Mouse (Mus musculus): ENCODE measurements around the gene Itpk1. TPM values are rescaled to one million over a fixed set of nuclear protein-coding genes. Genes with fewer than 3 reads are reported as not detected.

The Itpk1 gene
- polyA plus RNA-seq, 1 experiment from 2014 or later, result 16.5 TPM

DNA sequence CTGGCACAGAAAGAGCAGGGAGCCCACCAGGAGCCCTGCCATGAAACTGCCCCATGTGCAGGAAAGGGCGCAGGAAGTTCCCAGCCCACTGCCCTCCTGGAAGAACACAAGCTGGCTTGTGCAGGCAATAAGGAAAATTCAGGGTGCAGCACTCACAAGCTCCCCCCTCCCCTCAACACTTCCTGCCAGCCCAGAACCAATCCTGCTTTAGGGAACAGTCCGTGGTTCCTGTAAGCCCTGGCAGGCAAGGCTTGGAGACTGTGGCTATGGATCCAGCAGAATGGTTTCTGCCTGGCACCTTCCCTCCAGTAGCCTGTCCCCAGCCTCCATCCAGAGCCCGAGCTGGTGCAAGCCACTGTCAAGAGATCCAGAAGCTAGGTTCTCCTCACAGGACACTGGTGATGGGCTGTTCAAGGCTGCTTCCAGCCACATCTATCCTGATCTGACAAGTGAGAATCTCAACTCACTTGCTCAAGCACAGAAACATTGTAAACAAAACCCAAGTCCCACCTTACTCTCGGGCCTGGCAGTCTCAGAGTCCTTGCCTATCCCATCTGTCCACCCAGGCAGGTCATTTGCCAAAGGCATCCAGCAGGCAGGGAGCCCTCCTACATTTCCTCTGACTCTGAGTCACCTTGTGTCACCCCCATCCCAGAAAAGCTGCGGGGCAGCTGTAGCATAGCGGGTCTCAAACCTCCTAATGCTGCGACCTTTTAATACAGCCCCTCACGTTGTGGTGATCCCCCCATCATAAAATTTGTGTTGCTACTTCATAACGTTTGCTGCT, 102.3 kb downstream of the Itpk1 start:
- H3K4me1 ChIP-seq, result peaks cover 32% of the 10 kb centered on the region
- no peak for DNase-seq (ENCODE audit: extremely low spot score, low spot score)
- 73% methylated on average over 9 of the region's 9 CpGs for WGBS
- H3K27ac ChIP-seq, result peak overlapping the region; percentile 73
- H3K4me3 ChIP-seq, result no peak overlapping the region
- H3K36me3 ChIP-seq (replicated peaks), result peaks cover 16% of the 10 kb centered on the region
- no peaks in the 10 kb centered on the region for H3K27me3 ChIP-seq (ENCODE audit: poor library complexity, severe bottlenecking)
- peaks cover 10% of the 10 kb centered on the region; the same call in 1 of the 2 replicates for H3K9me3 ChIP-seq

DNA sequence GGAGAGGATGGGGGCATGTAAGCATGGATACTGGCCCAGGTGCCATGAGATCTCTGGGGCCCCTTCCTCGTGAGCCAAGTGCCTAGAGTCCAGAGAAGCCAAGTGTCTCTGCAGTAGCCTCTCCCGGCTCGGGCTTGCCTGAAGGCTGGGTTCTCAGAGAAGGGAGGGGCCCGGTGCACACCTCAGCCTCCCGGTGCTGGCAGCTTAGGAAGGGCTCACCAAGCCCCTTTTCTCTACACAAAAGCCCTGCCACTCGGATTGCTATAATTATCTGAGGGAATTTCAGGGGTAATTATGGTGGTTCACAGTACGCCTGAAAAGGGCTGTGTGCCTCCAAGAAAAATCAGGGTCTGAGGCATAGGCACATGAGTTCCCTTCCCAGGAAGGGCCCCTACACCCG, 102.9 kb downstream of the Itpk1 start:
- no peak overlapping the region for H3K4me3 ChIP-seq
- DNase-seq (ENCODE audit: extremely low spot score, low spot score), result no peak
- 18% methylated on average over 8 of the region's 8 CpGs for WGBS
- H3K4me1 ChIP-seq, result peaks cover 32% of the 10 kb centered on the region
- H3K27ac ChIP-seq, result peak overlapping the region; percentile 73
- no peaks in the 10 kb centered on the region for H3K27me3 ChIP-seq (ENCODE audit: poor library complexity, severe bottlenecking)
- peaks cover 16% of the 10 kb centered on the region for H3K36me3 ChIP-seq (replicated peaks)
- peaks cover 10% of the 10 kb centered on the region; the same call in 1 of the 2 replicates for H3K9me3 ChIP-seq

DNA sequence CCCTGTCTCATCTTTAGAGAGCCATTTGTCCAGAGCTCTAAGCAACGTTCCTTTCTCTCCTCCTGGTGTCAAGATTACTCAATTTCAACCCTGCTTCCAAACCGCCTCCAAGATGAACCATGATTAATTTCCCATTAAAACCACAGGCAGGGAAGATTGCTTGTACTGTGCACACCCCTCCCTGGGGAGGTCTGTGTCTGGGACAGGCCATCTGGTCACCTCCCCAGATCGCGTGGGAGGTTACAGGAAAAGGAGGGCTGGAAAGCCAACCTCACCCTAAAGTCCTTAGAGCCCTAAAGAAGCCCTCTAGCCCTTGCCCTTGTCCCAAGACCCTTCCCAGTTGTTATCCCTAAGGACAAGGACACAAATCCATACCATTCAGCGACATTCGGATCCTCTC, 104.4 kb downstream of the Itpk1 start:
- DNase-seq (ENCODE audit: extremely low spot score, low spot score), result no peak
- Histone ChIP-seq H3K9me3 (peaks cover 10% of the 10 kb centered on the region; the same call in 1 of the 2 replicates), H3K4me1 (peaks cover 32% of the 10 kb centered on the region), H3K4me3 (no peak overlapping the region), H3K27me3 (ENCODE audit: poor library complexity, severe bottlenecking) (no peaks in the 10 kb centered on the region), H3K36me3 (replicated peaks) (peaks cover 16% of the 10 kb centered on the region), H3K27ac (no peak overlapping the region)
- WGBS, result 84% methylated on average over 6 of the region's 6 CpGs

DNA sequence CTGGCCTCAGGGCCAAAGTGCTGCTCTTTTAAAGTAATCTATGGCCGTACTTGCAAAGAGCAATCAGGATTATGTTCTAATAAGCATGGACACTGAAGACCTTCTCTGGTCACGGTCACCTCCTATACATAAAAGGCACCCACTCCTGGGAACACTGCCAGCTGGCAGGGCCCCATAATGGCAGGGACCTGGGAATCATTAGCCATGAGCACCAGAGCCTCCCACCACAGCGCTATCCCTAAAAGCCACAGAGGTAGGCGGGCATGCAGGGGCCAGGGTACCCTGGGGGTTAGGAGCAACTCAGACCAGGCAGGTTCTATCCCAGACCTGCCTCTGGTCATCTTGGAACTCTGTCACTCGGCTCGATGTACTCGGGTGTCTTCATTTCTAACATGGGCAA, 104.9 kb downstream of the Itpk1 start:
- Histone ChIP-seq H3K4me1 (peaks cover 32% of the 10 kb centered on the region), H3K27ac (no peak overlapping the region), H3K36me3 (replicated peaks) (peaks cover 16% of the 10 kb centered on the region), H3K4me3 (no peak overlapping the region), H3K9me3 (peaks cover 10% of the 10 kb centered on the region; the same call in 1 of the 2 replicates), H3K27me3 (ENCODE audit: poor library complexity, severe bottlenecking) (no peaks in the 10 kb centered on the region)
- no peak for DNase-seq (ENCODE audit: extremely low spot score, low spot score)
- WGBS, result 89% methylated on average over 7 of the region's 7 CpGs

DNA sequence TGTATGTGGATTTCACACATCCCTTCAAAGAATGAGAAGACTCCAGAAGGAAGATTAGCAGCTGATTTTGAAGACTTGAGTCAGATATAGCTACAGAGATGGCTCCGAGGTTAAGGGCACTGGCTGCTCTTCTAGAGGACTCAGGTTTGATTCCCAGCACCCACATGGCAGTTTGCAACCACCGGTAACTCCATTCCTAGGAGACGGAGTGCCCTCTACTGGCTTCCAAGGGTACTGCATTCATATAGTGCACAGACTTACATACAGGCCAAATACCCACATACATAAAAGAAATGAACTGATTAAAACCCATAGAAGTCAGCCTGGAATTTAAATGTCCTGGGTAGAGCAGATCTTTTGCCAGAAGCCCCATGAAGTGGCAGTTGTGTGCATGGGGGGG, 106.2 kb downstream of the Itpk1 start:
- Histone ChIP-seq H3K27ac (no peak overlapping the region), H3K36me3 (replicated peaks) (peaks cover 9% of the 10 kb centered on the region), H3K9me3 (peaks cover 10% of the 10 kb centered on the region; the same call in 1 of the 2 replicates), H3K4me1 (peaks cover 32% of the 10 kb centered on the region), H3K4me3 (no peak overlapping the region), H3K27me3 (ENCODE audit: poor library complexity, severe bottlenecking) (no peaks in the 10 kb centered on the region)
- 96% methylated on average over 3 of the region's 3 CpGs for WGBS
- DNase-seq (ENCODE audit: extremely low spot score, low spot score), result no peak

DNA sequence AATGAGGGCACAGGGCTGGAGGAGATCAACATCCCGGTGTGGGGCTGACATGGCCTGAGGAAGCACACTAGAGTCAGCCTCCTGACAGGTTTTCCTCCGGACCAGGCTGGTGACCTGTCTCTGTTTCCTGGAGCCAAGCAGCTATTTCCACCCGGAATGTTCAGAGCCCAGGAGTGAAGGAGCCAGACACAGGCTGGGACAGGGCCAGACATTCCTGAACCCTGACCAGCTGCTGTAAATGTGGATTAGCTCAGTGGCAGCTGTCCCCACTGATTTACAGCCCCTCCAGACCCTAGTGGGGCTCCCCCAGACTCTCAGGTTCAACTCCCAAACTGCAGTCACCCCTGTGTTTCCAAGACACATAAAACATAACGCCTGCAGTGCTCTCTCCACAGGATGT, 107.3 kb downstream of the Itpk1 start:
- Histone ChIP-seq H3K4me3 (no peak overlapping the region), H3K4me1 (peaks cover 27% of the 10 kb centered on the region), H3K27me3 (ENCODE audit: poor library complexity, severe bottlenecking) (no peaks in the 10 kb centered on the region), H3K9me3 (peaks cover 10% of the 10 kb centered on the region; the same call in 1 of the 2 replicates), H3K27ac (no peak overlapping the region), H3K36me3 (replicated peaks) (peaks cover 9% of the 10 kb centered on the region)
- DNase-seq (ENCODE audit: extremely low spot score, low spot score), result no peak
- WGBS, result 79% methylated on average over 4 of the region's 4 CpGs

DNA sequence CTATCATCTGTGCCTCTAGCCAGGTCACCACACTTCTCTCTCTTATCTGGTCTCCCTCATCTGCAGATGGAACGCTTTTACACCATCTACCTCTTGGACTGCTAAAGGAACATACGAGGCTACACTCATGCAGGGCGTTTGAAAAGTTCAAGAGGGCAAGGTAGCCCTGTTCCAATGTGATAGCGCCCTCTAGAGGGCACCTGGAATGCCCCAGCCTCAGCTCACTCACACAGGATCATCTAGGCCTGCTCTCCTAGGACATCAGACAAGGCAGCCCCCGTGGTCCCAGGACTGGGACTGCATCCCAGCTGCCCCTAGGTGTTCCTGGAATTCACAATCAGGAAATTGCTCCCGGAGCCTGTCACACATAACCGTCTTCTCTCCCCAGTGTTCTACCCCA, 108.3 kb downstream of the Itpk1 start:
- DNase-seq (ENCODE audit: extremely low spot score, low spot score), result no peak
- WGBS, result 83% methylated on average over 7 of the region's 7 CpGs
- H3K4me3 ChIP-seq, result no peak overlapping the region
- peaks cover 10% of the 10 kb centered on the region; the same call in 1 of the 2 replicates for H3K9me3 ChIP-seq
- peaks cover 17% of the 10 kb centered on the region for H3K4me1 ChIP-seq
- H3K27ac ChIP-seq, result no peak overlapping the region
- no peaks in the 10 kb centered on the region for H3K27me3 ChIP-seq (ENCODE audit: poor library complexity, severe bottlenecking)
- peaks cover 9% of the 10 kb centered on the region for H3K36me3 ChIP-seq (replicated peaks)

DNA sequence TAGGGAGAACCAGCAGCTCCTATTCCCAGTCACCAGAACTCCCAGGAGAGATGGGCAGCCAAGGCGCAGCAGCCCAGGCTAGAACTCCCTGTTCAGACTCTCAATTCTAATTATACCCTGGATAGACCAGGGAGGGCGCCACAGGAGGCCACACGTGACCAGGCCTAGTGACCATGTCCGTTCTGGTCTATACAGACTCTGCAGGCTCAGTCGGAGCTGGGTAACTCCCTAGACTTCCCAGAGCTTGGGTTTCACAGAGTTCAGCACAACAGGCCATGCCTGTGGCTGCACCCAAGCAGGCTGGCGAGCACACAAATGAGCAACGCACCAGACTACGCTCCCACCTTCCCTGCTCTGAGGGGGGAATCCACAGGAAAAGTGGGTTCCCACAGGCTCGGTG, 110.1 kb downstream of the Itpk1 start:
- 75% methylated on average over 9 of the region's 9 CpGs for WGBS
- peak overlapping the region; percentile 20; the same call in 1 of the 2 replicates for H3K27ac ChIP-seq
- no peak for DNase-seq (ENCODE audit: extremely low spot score, low spot score)
- peaks cover 10% of the 10 kb centered on the region; the same call in 1 of the 2 replicates for H3K9me3 ChIP-seq
- peaks cover 9% of the 10 kb centered on the region for H3K36me3 ChIP-seq (replicated peaks)
- no peak overlapping the region for H3K4me3 ChIP-seq
- no peaks in the 10 kb centered on the region for H3K27me3 ChIP-seq (ENCODE audit: poor library complexity, severe bottlenecking)
- no peaks in the 10 kb centered on the region; the same call in 1 of the 2 replicates for H3K4me1 ChIP-seq

DNA sequence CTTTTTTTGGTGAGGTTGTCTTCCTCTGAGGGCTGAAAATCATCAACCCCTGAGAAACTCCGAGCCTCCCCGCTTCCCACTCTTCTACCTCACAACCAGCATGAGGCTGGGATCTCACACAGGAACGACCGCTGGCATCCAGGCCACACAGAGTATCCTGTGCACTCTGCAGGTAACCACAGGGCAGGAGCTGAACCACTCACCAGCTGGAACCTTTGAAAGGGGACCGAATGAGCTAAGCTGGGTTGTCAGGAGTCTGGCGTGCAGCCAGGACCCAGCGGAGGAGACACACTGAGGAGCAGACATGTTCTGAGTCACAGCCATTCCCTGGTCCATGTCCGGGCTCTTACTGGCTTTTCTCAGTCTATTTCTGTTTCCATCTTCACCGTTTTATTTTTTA, 111.0 kb downstream of the Itpk1 start:
- Histone ChIP-seq H3K27ac (no peak overlapping the region), H3K4me3 (no peak overlapping the region), H3K27me3 (ENCODE audit: poor library complexity, severe bottlenecking) (no peaks in the 10 kb centered on the region), H3K36me3 (replicated peaks) (peaks cover 7% of the 10 kb centered on the region), H3K9me3 (peaks cover 8% of the 10 kb centered on the region; the same call in 1 of the 2 replicates), H3K4me1 (no peaks in the 10 kb centered on the region; the same call in 1 of the 2 replicates)
- DNase-seq (ENCODE audit: extremely low spot score, low spot score), result no peak
- 77% methylated on average over 9 of the region's 9 CpGs for WGBS

DNA sequence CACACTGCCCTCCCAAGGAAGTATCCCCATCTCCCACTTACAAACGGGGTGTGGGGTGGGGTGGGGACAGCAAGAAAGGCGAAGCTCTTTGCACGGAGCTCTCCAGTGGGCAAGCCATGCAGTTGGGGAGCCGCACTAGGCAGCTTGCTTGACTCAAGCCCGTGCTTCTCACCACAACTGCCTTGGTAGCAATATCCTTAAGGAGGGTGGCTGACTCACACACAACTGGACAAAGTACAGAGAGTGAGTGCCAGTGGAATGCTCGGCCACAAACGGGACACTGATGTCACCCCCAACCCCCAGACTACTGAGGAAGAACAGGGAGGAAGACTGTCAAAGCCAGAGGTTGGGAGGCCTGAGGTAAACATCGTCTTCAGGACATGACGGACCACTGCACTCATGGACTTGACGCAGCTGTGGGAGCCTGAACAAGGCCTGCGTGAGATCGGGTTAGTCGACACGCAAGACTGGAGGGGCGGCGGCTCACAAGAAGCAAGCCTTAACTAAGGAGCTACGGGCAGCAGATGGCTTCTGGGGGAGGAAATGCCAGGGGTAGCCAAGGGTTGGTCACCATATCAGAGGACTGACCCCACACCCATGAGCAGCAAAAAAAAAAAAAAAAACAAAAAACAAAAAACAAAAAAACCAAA, 113.9 kb downstream of the Itpk1 start:
- no peak for DNase-seq (ENCODE audit: extremely low spot score, low spot score)
- no peaks in the 10 kb centered on the region for H3K9me3 ChIP-seq
- H3K4me1 ChIP-seq, result no peaks in the 10 kb centered on the region; the same call in 1 of the 2 replicates
- no peak overlapping the region for H3K4me3 ChIP-seq
- no peaks in the 10 kb centered on the region for H3K27me3 ChIP-seq (ENCODE audit: poor library complexity, severe bottlenecking)
- 90% methylated on average over 17 of the region's 17 CpGs for WGBS
- H3K27ac ChIP-seq, result no peak overlapping the region
- H3K36me3 ChIP-seq (replicated peaks), result peaks cover 5% of the 10 kb centered on the region

DNA sequence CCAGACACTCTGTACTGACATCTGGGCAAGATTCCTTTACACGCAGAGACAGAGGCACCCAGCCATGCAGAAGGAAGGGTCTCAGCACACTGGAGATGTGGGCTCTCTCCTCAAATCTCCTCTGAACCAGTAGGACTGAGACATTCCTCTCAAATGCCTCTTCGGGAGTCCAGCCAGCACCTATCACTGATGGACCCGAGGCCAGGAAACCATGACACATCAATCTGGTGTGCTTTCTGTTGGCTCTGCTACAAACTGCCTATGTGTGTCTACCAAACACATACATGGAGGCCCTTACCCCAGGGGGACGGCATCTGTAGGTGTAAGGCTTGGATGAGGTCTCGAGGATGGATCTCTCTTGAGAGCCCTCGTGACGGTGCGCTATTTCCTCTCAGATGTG, 117.6 kb downstream of the Itpk1 start:
- 94% methylated on average over 8 of the region's 8 CpGs for WGBS
- Histone ChIP-seq H3K36me3 (replicated peaks) (peaks cover 23% of the 10 kb centered on the region), H3K9me3 (no peaks in the 10 kb centered on the region), H3K27me3 (ENCODE audit: poor library complexity, severe bottlenecking) (no peaks in the 10 kb centered on the region), H3K4me3 (no peak overlapping the region), H3K4me1 (no peaks in the 10 kb centered on the region), H3K27ac (no peak overlapping the region)
- no peak for DNase-seq (ENCODE audit: extremely low spot score, low spot score)

DNA sequence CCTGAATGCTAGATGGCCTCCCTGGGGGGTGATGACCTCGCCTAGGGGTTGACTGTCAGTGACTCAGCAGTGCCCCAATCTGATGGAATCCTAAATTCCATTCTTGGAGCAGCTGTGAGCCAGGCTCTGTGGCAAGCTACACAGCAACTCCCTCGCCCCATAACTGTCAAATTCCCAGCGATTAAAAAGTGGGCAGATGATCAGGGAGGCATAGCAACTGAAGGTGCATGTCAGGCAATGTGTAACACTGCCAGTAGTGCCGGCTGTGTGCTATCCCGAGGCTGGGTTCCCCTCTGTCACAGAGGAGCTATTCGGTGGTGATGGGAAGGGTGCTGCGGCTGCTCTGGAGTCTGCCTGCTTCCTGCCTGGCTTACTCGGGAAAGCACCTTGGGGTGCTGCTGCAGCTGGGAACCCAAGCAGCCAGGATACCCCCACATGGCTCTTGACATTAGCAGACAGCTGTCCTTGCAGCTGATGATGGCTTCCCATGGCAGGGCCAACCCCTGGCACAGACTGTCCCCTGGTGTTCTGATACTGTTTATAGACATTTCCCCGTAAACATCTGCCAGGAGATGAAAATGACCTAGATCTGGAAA, 118.3 kb downstream of the Itpk1 start:
- Histone ChIP-seq H3K36me3 (replicated peaks) (peaks cover 23% of the 10 kb centered on the region), H3K27ac (no peak overlapping the region), H3K9me3 (no peaks in the 10 kb centered on the region), H3K4me3 (no peak overlapping the region), H3K27me3 (ENCODE audit: poor library complexity, severe bottlenecking) (no peaks in the 10 kb centered on the region), H3K4me1 (0 out of 2 replicates have a peak, but pooled peaks cover 4% of the 10 kb centered on the region)
- no peak for DNase-seq (ENCODE audit: extremely low spot score, low spot score)
- 85% methylated on average over 9 of the region's 9 CpGs for WGBS

DNA sequence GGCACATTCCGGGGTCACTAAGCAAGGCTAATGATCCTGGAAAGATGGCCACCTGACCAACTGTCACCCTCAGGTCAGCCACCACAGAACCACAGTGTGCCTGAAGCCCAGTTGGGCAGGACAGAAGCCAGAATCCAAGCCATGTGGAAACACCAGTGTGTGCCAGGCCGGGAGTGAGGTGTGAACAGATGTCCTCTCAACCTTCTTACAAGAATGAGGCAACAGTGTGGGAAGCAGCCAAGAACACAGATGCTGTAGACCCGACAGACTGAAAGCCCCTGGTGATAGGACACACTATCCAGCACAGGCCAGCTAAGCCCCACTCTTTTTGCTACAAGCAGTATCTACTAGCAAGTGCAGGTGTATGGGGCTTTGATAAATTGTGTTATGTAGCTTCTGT, 119.3 kb downstream of the Itpk1 start:
- Histone ChIP-seq H3K27ac (no peak overlapping the region), H3K4me1 (0 out of 2 replicates have a peak, but pooled peaks cover 5% of the 10 kb centered on the region), H3K27me3 (ENCODE audit: poor library complexity, severe bottlenecking) (no peaks in the 10 kb centered on the region), H3K36me3 (replicated peaks) (peaks cover 23% of the 10 kb centered on the region), H3K4me3 (no peak overlapping the region), H3K9me3 (no peaks in the 10 kb centered on the region)
- DNase-seq (ENCODE audit: extremely low spot score, low spot score), result no peak
- 91% methylated on average over 3 of the region's 3 CpGs for WGBS

All from forebrain, embryonic 10.5 days (tissue).